Mouse (Mus musculus): Measurements from ENCODE around the gene Olfr118. TPM values are rescaled to one million over a fixed set of nuclear protein-coding genes. Genes with fewer than 3 reads are reported as not detected.

The Olfr118 gene
- not detected for total RNA-seq (2023)

DNA sequence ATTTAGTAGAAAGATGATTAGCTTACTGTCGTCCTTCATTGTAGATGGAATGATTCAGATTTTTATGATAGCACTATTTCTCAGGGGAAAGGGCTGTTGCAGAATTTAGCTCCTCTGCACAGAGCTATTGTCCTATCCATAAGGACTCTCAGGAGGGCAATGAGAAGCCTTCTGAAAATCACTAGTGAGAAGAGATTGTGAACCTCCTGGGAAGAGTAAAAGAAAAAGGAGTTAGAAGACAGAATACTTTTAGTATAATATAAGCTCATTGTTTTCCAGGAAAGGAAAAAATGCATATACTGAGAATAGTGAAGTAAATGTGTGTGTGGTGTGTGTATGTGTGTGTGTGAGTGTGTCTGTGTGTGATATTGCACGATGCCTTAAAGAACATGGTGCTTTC, at the start of gene Olfr118:
Olfr118 (plus strand) TSS at position 301 of the 400 bp plus-strand sequence.

GRCm38 (mm10) chr17:37627009-37627408, 39.8 kb upstream of the Olfr118 start, which contains the start of the genes Olfr115 and Olfr116:
Gene Olfr115 (minus strand): TSS chr17:37627109.
Gene Olfr116 (minus strand): TSS chr17:37627199.

GRCm38 (mm10) chr17:37663682-37664081, 3.1 kb upstream of the Olfr118 start, which contains the start of gene Olfr117:
Gene Olfr117 (minus strand): TSS chr17:37663782.

DNA sequence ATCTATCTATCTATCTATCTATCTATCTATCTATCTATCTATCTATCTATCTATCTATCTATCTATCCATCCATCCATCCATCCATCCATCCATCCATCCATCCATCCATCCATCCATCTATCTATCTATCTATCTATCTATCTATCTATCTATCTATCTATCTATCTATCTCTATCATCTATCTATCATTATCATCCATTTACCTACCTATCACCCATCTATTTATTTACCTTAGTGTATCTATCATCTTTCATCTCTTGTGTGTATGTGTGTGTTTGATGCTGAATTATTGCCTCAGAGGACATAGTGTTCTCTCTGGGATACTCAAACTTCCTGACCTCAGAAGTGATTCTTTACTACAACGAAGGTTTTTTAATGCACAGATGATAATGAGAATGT, 29.5 kb downstream of the Olfr118 start, which contains the start of gene Olfr119:
Olfr119 (plus strand) TSS at position 301 of the 400 bp plus-strand sequence.

DNA sequence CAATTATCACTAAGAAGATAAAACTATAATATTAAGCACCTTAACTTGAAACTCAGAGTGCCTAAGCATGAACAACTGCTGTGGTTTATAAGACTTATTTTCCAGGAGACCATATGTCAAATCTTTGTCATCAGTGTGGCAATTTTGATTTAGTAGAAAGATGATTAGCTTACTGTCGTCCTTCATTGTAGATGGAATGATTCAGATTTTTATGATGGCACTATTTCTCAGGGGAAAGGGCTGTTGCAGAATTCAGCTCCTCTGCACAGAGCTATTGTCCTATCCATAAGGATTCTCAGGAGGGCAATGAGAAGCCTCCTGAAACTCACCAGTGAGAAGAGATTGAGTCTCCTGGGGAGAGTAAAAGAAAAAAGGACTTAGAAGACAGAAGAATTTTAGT, 54.7 kb downstream of the Olfr118 start, which contains the start of gene Olfr120:
Olfr120 (plus strand) TSS at position 301 of the 400 bp plus-strand sequence.

Other genes with a start within 250 kb of the Olfr118 start
- not detected for gene Olfr108, start 221.5 kb upstream of the Olfr118 start, total RNA-seq (2023)
- gene Olfr109, start 208.1 kb upstream of the Olfr118 start, total RNA-seq (2023) = not detected
- not detected for gene H2-M2, start 183.4 kb upstream of the Olfr118 start, total RNA-seq (2023)
- gene Olfr110, start 174.5 kb upstream of the Olfr118 start, total RNA-seq (2023) = not detected
- gene Olfr111, start 159.0 kb upstream of the Olfr118 start, total RNA-seq (2023) = not detected
- not detected for gene Olfr112, start 97.5 kb upstream of the Olfr118 start, total RNA-seq (2023)
- not detected for gene Olfr113, start 89.3 kb upstream of the Olfr118 start, total RNA-seq (2023)
- not detected for gene Olfr114, start 74.2 kb upstream of the Olfr118 start, total RNA-seq (2023)
- not detected for gene Olfr115, start 39.9 kb upstream of the Olfr118 start, total RNA-seq (2023)
- gene Olfr116, start 39.8 kb upstream of the Olfr118 start, total RNA-seq (2023) = not detected
- not detected for gene Olfr117, start 3.2 kb upstream of the Olfr118 start, total RNA-seq (2023)
- not detected for gene Olfr119, start 29.6 kb downstream of the Olfr118 start, total RNA-seq (2023)
- gene Olfr120, start 54.8 kb downstream of the Olfr118 start, total RNA-seq (2023) = not detected
- not detected for gene Olfr121, start 81.9 kb downstream of the Olfr118 start, total RNA-seq (2023)
- gene Olfr122, start 101.6 kb downstream of the Olfr118 start, total RNA-seq (2023) = not detected
- not detected for gene Olfr123, start 126.5 kb downstream of the Olfr118 start, total RNA-seq (2023)
- not detected for gene Olfr124, start 132.9 kb downstream of the Olfr118 start, total RNA-seq (2023)
- not detected for gene Olfr125, start 166.0 kb downstream of the Olfr118 start, total RNA-seq (2023)
- not detected for gene Olfr126, start 180.5 kb downstream of the Olfr118 start, total RNA-seq (2023)
- gene Olfr127, start 233.4 kb downstream of the Olfr118 start, total RNA-seq (2023) = not detected

Data from B cell, adult 67 days (primary cell).